Mouse (Mus musculus): ENCODE measurements around the gene Tbx1. TPM values are rescaled to one million over a fixed set of nuclear protein-coding genes. Genes with fewer than 3 reads are reported as not detected.

The Tbx1 gene
- not detected for total RNA-seq (2018; cell fraction: chromatin; rRNA removed)
- total RNA-seq (2018; cell fraction: cytosol; rRNA removed) = not detected
- not detected for total RNA-seq (2018; cell fraction: nucleus; rRNA removed)
- polyA plus RNA-seq (2018) = not detected in 3 replicates

DNA sequence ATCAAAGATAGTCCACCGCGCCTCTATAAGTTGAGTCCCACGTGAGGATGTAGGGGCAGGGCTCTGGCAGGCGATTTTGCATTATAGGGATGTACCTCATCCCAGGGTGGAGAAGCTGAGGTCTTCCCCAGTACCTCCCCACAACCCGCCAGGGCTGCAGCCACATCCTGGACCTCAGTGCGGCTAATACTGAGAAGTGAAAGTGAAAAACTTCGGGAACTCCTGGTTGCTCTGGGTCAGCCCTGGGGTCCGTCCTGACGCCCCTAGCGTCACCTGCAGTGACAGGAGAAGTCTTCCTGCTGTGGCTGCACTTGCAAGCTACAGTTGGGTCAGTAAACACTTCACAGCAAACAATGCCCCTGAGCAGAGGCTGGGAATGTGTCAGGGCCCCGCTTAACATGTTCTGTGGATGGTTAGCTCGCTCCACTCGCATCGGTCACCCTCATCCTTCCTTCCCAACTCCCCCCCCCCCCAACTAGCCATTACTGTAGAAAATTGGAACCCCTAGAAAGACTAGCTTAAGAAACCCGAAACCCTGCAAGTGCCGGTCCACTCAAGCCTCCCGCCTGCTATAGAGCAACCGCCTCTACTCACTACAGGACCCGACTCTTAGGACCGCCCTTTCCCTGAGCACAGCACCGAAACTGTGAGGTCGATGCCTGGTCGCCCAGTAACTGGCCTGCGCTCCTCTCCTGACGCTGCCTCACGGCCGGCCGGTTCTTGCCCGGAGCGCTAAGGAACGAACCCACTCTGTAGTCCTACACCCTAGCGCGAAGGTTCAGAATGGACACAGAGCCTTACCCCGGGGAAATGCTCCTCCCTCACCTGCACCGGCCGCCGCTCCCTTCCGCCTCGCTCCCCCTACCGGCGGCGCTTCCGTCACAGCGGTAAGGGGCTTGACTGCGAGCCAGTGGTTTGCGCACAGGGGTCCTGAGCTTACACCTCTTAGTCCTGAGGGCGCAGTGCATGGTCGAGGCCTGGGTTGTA is at the start of gene Tbx1:
TSS of gene Tbx1 (minus strand) at position 868 of the 987 bp plus-strand sequence.
- Histone ChIP-seq H3K27ac (no peak within 1 kb of the TSS), H3K79me2 (ENCODE audit: inconsistent target) (no peaks in the 10 kb centered on the region), H3K36me3 (ENCODE audit: inconsistent target) (no peaks in the 10 kb centered on the region), H3K4me3 (ENCODE audit: inconsistent target) (peak within 1 kb of the TSS; percentile 15; the same call in 1 of the 2 replicates)
- 3% methylated on average over 48 of the region's 48 CpGs for WGBS (ENCODE audit: missing documents)

DNA sequence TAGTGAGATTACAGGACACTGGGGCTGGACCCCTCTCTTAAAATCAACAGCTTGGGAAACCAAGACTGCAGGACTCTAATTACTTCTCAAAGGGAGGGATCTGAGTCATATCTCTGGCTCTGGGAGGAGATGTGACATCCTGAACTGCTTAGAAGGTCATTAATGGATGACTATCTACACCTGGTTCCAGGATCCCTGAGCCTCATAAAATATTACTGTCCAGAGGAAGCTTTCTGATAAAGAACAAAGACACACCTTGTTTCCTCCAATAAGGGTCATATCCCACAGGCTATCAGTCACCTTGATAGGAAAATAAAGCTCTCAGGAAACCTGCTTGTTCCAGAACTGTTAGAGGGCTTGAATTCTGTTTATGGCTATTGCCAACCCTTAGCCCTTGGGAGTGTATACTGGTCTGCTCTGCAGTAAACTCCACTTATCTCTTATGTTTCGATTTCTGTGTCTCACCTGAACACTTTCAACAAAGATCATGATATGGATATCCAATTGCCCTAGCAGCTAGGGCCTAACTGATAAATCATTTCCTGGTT is 49.0 kb upstream of the Tbx1 start:
- Histone ChIP-seq H3K4me3 (ENCODE audit: inconsistent target) (no peak overlapping the region), H3K27ac (no peak overlapping the region), H3K79me2 (ENCODE audit: inconsistent target) (no peaks in the 10 kb centered on the region), H3K36me3 (ENCODE audit: inconsistent target) (no peaks in the 10 kb centered on the region)
- 93% methylated on average over 1 of the region's 1 CpGs for WGBS (ENCODE audit: missing documents)

DNA sequence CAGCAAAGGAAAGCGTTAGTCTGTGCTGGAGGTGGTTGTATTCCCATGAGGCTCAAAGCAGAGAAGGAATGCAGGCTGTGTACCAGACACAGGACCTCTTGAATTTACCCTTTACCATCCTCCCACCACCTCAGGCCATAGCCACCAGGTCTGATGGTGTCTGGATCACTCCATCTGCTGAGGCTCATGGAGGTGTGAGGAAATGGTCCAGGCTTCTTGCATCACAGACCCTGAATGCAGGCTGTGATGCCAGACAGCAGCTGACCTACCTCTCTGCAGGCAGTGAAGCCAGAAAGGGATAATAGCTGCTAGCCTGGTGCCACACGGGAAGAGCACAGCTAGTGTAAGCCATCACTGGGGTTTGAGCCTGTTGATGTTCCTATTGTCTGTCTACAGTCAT is 47.9 kb upstream of the Tbx1 start:
- Histone ChIP-seq H3K4me3 (ENCODE audit: inconsistent target) (no peak overlapping the region), H3K27ac (no peak overlapping the region), H3K79me2 (ENCODE audit: inconsistent target) (no peaks in the 10 kb centered on the region), H3K36me3 (ENCODE audit: inconsistent target) (no peaks in the 10 kb centered on the region)
- WGBS (ENCODE audit: missing documents) = 74% methylated on average over 2 of the region's 2 CpGs

DNA sequence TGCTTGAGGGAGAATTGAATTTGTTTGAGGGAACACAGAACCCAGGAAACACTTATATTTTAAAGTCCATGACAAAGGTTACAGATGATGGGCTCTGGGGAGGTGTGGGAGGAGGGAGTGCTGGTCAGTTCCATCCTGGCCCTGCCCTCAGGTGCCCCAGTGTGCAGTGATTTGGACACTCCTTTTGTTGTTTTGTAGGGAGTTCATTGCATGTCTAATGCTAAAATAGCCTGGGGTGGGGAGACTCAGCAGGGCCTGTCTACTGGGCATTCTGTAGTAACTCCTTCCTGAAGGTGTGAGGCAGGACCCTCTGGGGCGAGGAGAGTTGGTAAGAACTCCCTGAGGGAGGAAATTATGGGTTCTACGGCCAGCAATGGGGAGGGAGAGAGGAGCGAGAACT is 46.3 kb upstream of the Tbx1 start:
- H3K4me3 ChIP-seq (ENCODE audit: inconsistent target) = no peak overlapping the region
- 87% methylated on average over 3 of the region's 3 CpGs for WGBS (ENCODE audit: missing documents)
- no peak overlapping the region for H3K27ac ChIP-seq

DNA sequence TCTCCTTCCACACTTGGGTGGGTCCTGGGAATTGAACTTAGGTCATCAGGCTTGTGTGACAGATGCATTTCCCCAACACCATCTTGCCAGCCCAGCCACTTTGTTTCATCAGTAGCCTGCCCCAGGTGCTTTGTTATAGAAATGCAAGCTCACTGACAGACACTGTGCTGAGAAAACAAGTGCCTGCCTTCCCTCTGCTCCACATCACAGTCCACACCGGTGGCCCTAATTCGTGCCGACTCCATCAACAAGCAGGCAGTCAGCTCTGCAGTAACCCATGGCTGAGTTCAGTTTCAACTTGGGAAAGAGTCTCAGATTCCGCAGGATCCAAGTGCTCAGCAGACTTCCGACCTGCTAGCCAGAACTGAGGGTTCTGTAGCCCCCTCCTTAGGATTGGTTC is 45.9 kb upstream of the Tbx1 start:
- WGBS (ENCODE audit: missing documents) = 87% methylated on average over 5 of the region's 5 CpGs

More for the DNA sequence above, 46.3 kb upstream of the Tbx1 start:
- H3K79me2 ChIP-seq (ENCODE audit: inconsistent target) = no peaks in the 10 kb centered on the region
- no peaks in the 10 kb centered on the region for H3K36me3 ChIP-seq (ENCODE audit: inconsistent target)

DNA sequence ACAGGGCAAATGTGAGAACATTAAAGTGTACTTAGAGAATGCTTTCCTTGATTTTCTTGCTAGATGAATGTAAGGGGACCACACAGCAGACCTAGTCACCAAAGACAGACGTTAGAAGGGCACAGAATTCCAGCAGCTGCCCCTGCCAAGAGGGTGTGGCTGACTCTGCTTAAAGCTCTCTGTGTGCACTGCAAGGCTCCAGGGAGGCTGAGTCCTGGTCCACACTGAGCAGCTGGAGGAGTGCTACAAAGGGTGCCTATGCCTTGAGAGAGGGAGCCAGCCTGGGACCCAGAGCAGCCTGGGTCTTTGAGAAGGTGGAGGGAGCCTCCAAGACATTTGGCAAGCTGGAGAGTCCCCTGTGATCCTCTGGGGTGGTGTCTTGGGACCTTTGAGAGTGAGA is 42.9 kb upstream of the Tbx1 start:
- no peak overlapping the region for H3K4me3 ChIP-seq (ENCODE audit: inconsistent target)
- WGBS (ENCODE audit: missing documents) = 46% methylated on average over 1 of the region's 1 CpGs

More for the DNA sequence above, 45.9 kb upstream of the Tbx1 start:
- no peak overlapping the region for H3K27ac ChIP-seq
- no peaks in the 10 kb centered on the region for H3K79me2 ChIP-seq (ENCODE audit: inconsistent target)
- H3K36me3 ChIP-seq (ENCODE audit: inconsistent target) = no peaks in the 10 kb centered on the region
- no peak overlapping the region for H3K4me3 ChIP-seq (ENCODE audit: inconsistent target)

DNA sequence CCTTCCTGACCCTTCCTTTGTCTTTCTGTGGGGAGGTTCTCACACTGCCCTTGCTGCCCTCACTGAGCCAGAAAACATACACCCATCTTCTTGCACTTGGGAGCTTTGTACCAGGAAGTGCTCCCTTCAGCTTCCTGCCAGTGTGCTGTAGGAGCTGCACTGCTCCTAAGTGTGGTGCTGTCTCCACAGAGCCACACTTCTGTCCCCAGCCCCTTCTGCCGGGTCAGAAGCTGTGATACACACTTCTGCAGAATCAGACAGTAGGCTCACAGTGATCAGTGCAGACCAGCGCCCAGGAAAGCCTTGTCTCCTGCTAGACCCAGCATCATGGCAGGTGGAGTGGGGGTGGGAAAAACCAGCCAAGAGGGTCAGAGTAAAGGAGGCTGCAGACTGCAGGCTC is 42.3 kb upstream of the Tbx1 start:
- Histone ChIP-seq H3K27ac (no peak overlapping the region), H3K79me2 (ENCODE audit: inconsistent target) (no peaks in the 10 kb centered on the region), H3K4me3 (ENCODE audit: inconsistent target) (no peak overlapping the region), H3K36me3 (ENCODE audit: inconsistent target) (no peaks in the 10 kb centered on the region)
- WGBS (ENCODE audit: missing documents) = 78% methylated on average over 2 of the region's 2 CpGs

More for the DNA sequence above, 42.9 kb upstream of the Tbx1 start:
- Histone ChIP-seq H3K27ac (no peak overlapping the region), H3K36me3 (ENCODE audit: inconsistent target) (no peaks in the 10 kb centered on the region), H3K79me2 (ENCODE audit: inconsistent target) (no peaks in the 10 kb centered on the region)

DNA sequence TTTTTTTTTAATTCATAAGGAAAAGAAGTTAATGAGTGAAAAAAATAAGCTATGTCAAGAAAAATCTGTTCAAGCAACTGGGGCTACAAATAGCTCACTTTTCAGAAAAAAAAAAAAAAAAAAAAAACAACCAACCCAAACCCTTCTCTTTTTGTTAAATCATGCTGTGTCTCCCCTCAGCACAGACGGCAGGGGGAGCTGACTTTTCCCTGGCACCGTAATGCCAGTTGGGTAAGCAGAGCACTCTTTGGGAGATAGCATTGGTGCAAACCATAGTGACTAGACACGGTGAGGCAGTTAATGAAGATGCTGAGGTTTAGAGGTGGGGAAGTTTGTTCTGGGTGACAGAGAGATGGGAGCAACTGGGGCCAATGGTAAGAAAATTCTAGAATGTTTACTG is 41.6 kb upstream of the Tbx1 start:
- Histone ChIP-seq H3K79me2 (ENCODE audit: inconsistent target) (no peaks in the 10 kb centered on the region), H3K27ac (no peak overlapping the region), H3K36me3 (ENCODE audit: inconsistent target) (no peaks in the 10 kb centered on the region), H3K4me3 (ENCODE audit: inconsistent target) (no peak overlapping the region)
- WGBS (ENCODE audit: missing documents) = 30% methylated on average over 3 of the region's 3 CpGs

DNA sequence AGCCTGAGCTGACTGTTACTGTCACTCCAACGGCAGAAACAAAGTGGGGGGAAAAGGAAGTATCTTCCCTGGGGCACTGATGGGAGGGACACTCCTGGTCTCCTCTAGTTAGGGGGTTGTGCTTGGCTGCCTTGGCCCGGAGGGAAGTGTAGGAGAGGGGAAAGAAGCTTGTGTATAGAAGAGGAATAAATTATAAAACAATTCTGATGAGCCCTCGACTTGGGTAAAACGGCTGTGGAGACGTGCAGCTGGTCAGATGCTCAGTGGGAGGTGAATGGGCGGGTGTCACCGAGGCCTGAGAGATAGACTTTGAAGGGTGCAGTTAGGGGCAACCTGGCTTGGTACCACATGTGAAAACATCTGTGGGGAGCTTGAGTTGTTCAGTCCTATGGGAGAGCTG is 40.7 kb upstream of the Tbx1 start:
- no peak overlapping the region for H3K4me3 ChIP-seq (ENCODE audit: inconsistent target)
- H3K79me2 ChIP-seq (ENCODE audit: inconsistent target) = no peaks in the 10 kb centered on the region
- H3K36me3 ChIP-seq (ENCODE audit: inconsistent target) = no peaks in the 10 kb centered on the region
- no peak overlapping the region for H3K27ac ChIP-seq
- WGBS (ENCODE audit: missing documents) = 65% methylated on average over 7 of the region's 7 CpGs

DNA sequence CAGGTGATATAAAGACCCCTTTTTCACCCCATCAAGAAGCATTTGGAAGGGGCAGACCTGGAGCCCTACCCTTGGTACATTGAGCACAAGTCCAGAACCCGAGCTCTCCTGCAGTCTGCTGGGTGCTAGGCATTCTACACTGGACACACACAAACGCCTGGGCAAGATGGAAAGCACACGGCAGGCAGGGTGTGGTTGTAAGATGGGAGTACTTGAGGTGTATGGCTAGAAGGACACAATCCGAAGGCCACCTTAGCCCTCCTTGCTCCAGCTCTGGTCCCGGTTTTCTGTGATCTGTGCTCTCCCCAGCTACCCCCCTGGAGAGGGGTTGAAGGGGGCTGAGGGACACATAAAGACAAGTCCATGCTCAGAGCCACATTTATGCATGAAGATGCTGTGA is 39.8 kb upstream of the Tbx1 start:
- no peak overlapping the region for H3K4me3 ChIP-seq (ENCODE audit: inconsistent target)
- 66% methylated on average over 4 of the region's 5 CpGs for WGBS (ENCODE audit: missing documents)

DNA sequence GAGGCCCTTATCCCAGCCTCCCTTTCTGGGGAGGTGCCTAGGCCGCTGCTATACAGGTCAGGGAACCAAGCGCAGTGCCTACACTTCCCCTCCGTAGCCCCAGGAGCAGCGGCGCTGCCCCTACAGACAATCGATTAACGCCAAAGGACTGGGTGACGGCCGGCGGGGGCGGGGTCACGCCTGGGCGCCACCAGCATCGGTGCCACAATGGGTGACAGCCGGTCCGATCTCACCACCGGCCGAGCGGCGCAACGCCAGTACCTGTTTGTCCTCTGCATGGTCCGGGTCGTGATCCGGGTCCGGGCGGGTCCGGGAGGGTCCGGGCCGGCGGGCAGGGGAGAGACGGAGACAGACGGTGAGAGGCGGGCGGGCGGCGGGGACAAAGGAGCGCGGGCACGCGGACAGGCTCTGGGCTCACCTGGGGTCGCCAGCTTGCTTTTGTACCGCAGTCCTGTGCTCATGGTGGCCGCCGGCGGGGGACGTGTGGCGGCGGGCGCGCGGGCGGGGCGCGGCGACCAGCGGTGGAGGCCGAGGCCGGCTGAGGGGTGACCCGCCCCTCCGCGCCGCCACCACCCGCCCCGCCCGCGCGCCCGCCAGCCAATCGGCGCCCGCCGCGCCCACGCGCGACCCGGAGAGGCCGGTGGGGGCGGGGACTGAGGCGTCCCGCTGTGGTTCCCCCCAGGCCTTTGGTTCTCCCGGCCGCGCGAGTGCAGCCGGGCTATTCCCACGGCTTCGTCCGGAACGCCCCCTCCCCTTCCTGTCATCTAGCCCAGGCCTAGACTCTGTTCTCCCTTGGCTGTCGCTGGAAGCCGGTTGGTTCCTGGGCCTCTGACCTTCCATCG is 39.1 kb upstream of the Tbx1 start, which contains the start of gene Sept5:
TSS of gene Sept5 (minus strand) at position 565 of the 842 bp plus-strand sequence.
- no peak within 1 kb of the TSS for H3K4me3 ChIP-seq (ENCODE audit: inconsistent target)
- H3K36me3 ChIP-seq (ENCODE audit: inconsistent target) = no peaks in the 10 kb centered on the region
- no peak within 1 kb of the TSS for H3K27ac ChIP-seq
- H3K79me2 ChIP-seq (ENCODE audit: inconsistent target) = no peaks in the 10 kb centered on the region
- 1% methylated on average over 65 of the region's 93 CpGs for WGBS (ENCODE audit: missing documents)

More for the DNA sequence above, 39.8 kb upstream of the Tbx1 start:
- Histone ChIP-seq H3K27ac (no peak overlapping the region), H3K79me2 (ENCODE audit: inconsistent target) (no peaks in the 10 kb centered on the region), H3K36me3 (ENCODE audit: inconsistent target) (no peaks in the 10 kb centered on the region)

DNA sequence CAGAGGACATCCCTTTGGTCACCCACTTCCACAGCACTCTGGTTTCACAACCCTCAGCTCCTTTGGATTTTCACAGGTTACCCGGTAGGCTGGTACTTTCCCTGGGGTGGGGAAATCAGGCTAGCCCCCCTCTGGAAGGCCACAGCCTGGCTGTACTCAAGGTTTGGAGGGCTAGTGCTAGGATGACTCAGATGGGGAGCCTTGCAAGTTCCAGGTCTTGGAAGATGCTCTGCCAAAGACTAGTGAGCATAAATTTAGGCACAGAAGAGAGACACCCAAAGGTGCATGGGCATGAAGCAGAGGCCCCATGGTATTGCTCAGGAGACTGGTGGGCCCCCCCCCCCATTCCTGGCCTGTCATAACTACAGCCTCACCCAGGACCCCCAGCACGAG is 38.5 kb upstream of the Tbx1 start:
- Histone ChIP-seq H3K27ac (no peak overlapping the region), H3K79me2 (ENCODE audit: inconsistent target) (no peaks in the 10 kb centered on the region), H3K36me3 (ENCODE audit: inconsistent target) (no peaks in the 10 kb centered on the region), H3K4me3 (ENCODE audit: inconsistent target) (no peak overlapping the region)
- 39% methylated on average over 2 of the region's 2 CpGs for WGBS (ENCODE audit: missing documents)

DNA sequence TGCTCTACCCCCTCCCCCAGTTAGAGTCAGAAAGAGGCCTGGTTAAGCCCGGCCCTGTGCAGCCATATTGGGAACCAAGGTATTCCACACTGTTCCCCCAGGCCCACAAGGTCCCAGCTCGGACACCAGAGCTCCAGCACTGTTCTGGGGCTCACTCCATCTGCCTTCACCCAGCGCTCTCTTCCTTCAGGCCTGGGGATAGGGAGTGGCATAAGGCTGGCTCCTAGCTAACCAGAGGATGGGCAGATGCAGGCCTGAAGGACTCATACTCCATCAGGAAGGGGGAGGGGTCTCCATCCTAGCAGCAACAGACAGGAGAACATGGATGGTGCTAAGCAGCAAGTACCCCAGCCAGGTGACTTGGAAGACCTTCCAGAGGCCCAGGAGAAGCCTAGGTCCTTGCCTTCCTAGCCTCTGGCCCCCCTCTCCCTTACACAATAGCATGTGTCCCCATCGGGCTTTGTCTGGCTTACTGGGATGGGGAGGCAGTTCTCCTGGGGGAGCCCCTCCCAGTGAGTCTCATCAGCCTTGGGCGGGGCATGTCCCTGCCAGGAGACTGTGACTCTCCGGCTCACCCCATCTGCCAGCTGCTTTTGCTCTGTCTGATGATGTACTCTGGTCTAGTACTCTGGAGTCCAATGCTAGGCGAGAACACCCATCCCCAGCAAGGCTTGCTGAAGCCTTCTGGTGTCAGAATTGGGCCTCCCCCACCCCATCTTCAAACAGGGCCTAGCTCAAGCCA is 37.9 kb upstream of the Tbx1 start:
- H3K36me3 ChIP-seq (ENCODE audit: inconsistent target) = no peaks in the 10 kb centered on the region
- 94% methylated on average over 7 of the region's 7 CpGs for WGBS (ENCODE audit: missing documents)
- no peak overlapping the region for H3K4me3 ChIP-seq (ENCODE audit: inconsistent target)
- no peaks in the 10 kb centered on the region for H3K79me2 ChIP-seq (ENCODE audit: inconsistent target)
- H3K27ac ChIP-seq = no peak overlapping the region

DNA sequence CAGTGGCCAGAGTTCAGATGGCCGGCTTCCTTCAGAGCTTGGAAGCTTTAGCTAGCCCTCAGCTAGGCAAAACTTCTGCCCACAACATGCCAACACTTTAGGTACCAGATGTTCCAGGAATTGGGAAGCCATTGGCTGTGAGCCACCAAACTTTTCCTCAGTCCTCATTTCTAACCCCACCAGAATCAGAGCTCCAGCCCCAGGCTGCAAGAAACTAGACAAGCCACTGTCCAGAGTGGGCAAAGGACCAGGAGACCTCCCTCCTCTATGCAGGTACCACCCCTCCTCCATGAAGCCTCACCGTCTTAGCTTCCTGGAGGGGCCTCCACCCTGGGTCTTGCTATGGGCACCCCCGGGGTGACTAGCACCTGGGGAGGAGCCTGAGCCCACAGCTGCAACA is 36.7 kb upstream of the Tbx1 start:
- Histone ChIP-seq H3K27ac (no peak overlapping the region), H3K4me3 (ENCODE audit: inconsistent target) (no peak overlapping the region), H3K79me2 (ENCODE audit: inconsistent target) (no peaks in the 10 kb centered on the region), H3K36me3 (ENCODE audit: inconsistent target) (no peaks in the 10 kb centered on the region)
- WGBS (ENCODE audit: missing documents) = 69% methylated on average over 3 of the region's 3 CpGs

Measured in macrophage (primary cell).